Mouse (Mus musculus): ENCODE data around the gene Ezh1. TPM values are rescaled to one million over a fixed set of nuclear protein-coding genes. Genes with fewer than 3 reads are reported as not detected.

Ezh1 gene
- polyA plus RNA-seq, 1 experiment from 2014 or later, result 18.7 TPM

GRCm38 (mm10) chr11:101151063-101151462 is 75.2 kb downstream of the Ezh1 start:
- Histone ChIP-seq H3K4me2 (replicated peaks) (no peak overlapping the region), H3K4me3 (replicated peaks) (no peak overlapping the region), H3K9me3 (replicated peaks) (no peaks in the 10 kb centered on the region), H3K4me1 (peaks cover 24% of the 10 kb centered on the region), H3K36me3 (no peaks in the 10 kb centered on the region), H3K9ac (no peak overlapping the region), H3K27me3 (no peaks in the 10 kb centered on the region), H3K27ac (replicated peaks) (no peak overlapping the region)
- whole genome bisulfite sequencing, result 55% methylated on average over 2 of the region's 2 CpGs
- ATAC-seq (ENCODE audit: insufficient number of reproducible peaks, low FRiP score, low TSS enrichment, low read depth), result no peak

GRCm38 (mm10) chr11:101149178-101150105 is 76.8 kb downstream of the Ezh1 start:
- 0 out of 2 replicates have a peak overlapping the region, but pooled peaks have one; percentile 8 for H3K4me2 ChIP-seq (replicated peaks)
- H3K27me3 ChIP-seq, result no peaks in the 10 kb centered on the region
- no peak overlapping the region for H3K4me3 ChIP-seq (replicated peaks)
- H3K27ac ChIP-seq (replicated peaks), result peak overlapping the region; percentile 84
- no peaks in the 10 kb centered on the region for H3K36me3 ChIP-seq
- peaks cover 14% of the 10 kb centered on the region for H3K4me1 ChIP-seq
- 19% methylated on average over 9 of the region's 9 CpGs for WGBS
- ATAC-seq (ENCODE audit: insufficient number of reproducible peaks, low FRiP score, low TSS enrichment, low read depth), result peak; percentile 75
- H3K9ac ChIP-seq, result no peak overlapping the region
- H3K9me3 ChIP-seq (replicated peaks), result no peaks in the 10 kb centered on the region

- Histone ChIP-seq H3K9me3 (replicated peaks) (no peaks in the 10 kb centered on the region), H3K4me2 (replicated peaks) (0 out of 2 replicates have a peak overlapping the region, but pooled peaks have one; percentile 8), H3K27me3 (no peaks in the 10 kb centered on the region), H3K4me3 (replicated peaks) (no peak overlapping the region), H3K4me1 (peaks cover 17% of the 10 kb centered on the region), H3K36me3 (no peaks in the 10 kb centered on the region), H3K27ac (replicated peaks) (peak overlapping the region; percentile 84), H3K9ac (no peak overlapping the region)
- WGBS, result 33% methylated on average over 10 of the region's 10 CpGs
- no peak for ATAC-seq (ENCODE audit: insufficient number of reproducible peaks, low FRiP score, low TSS enrichment, low read depth)
Measured at GRCm38 (mm10) chr11:101148751-101149150, 77.5 kb downstream of the Ezh1 start.

GRCm38 (mm10) chr11:101146377-101146776 is 79.9 kb downstream of the Ezh1 start:
- no peak overlapping the region for H3K4me2 ChIP-seq (replicated peaks)
- H3K36me3 ChIP-seq, result no peaks in the 10 kb centered on the region
- H3K27me3 ChIP-seq, result no peaks in the 10 kb centered on the region
- ATAC-seq (ENCODE audit: insufficient number of reproducible peaks, low FRiP score, low TSS enrichment, low read depth), result no peak
- no peaks in the 10 kb centered on the region for H3K9me3 ChIP-seq (replicated peaks)
- no peak overlapping the region for H3K27ac ChIP-seq (replicated peaks)
- no peak overlapping the region for H3K4me3 ChIP-seq (replicated peaks)
- H3K4me1 ChIP-seq, result peaks cover 22% of the 10 kb centered on the region
- H3K9ac ChIP-seq, result no peak overlapping the region
- WGBS, result 36% methylated on average over 10 of the region's 10 CpGs

GRCm38 (mm10) chr11:101143338-101144225 is 82.7 kb downstream of the Ezh1 start:
- peaks cover 17% of the 10 kb centered on the region for H3K4me1 ChIP-seq
- ATAC-seq (ENCODE audit: insufficient number of reproducible peaks, low FRiP score, low TSS enrichment, low read depth), result no peak
- no peaks in the 10 kb centered on the region for H3K27me3 ChIP-seq

GRCm38 (mm10) chr11:101142215-101142967 is 83.9 kb downstream of the Ezh1 start:
- no peaks in the 10 kb centered on the region for H3K27me3 ChIP-seq
- H3K9me3 ChIP-seq (replicated peaks), result no peaks in the 10 kb centered on the region
- 87% methylated on average over 10 of the region's 10 CpGs for WGBS
- peaks cover 16% of the 10 kb centered on the region; the same call in 1 of the 2 replicates for H3K4me1 ChIP-seq
- no peak overlapping the region for H3K4me3 ChIP-seq (replicated peaks)
- H3K9ac ChIP-seq, result no peak overlapping the region
- no peaks in the 10 kb centered on the region for H3K36me3 ChIP-seq
- no peak overlapping the region for H3K27ac ChIP-seq (replicated peaks)
- no peak for ATAC-seq (ENCODE audit: insufficient number of reproducible peaks, low FRiP score, low TSS enrichment, low read depth)
- H3K4me2 ChIP-seq (replicated peaks), result no peak overlapping the region

More at GRCm38 (mm10) chr11:101143338-101144225, 82.7 kb downstream of the Ezh1 start:
- H3K4me3 ChIP-seq (replicated peaks), result peak overlapping the region; percentile 33
- H3K36me3 ChIP-seq, result no peaks in the 10 kb centered on the region
- WGBS, result 20% methylated on average over 19 of the region's 19 CpGs
- H3K9me3 ChIP-seq (replicated peaks), result no peaks in the 10 kb centered on the region
- H3K27ac ChIP-seq (replicated peaks), result no peak overlapping the region
- 0 out of 2 replicates have a peak overlapping the region, but pooled peaks have one; percentile 12 for H3K9ac ChIP-seq
- peak overlapping the region; percentile 54 for H3K4me2 ChIP-seq (replicated peaks)

Other genes with a start within 250 kb of the Ezh1 start
- 36.8 and 40.3 TPM in 2 replicates for gene Atp6v0a1, start 217.0 kb downstream of the Ezh1 start, polyA plus RNA-seq (2015; fragmentation: Nextera tagmentation; extraction: Ambion mirVana)
- 15.1 and 16.6 TPM in 2 replicates for gene Naglu, start 156.5 kb downstream of the Ezh1 start, polyA plus RNA-seq (2015; fragmentation: Nextera tagmentation; extraction: Ambion mirVana)
- gene Hsd17b1, start 148.1 kb downstream of the Ezh1 start, polyA plus RNA-seq (2015; fragmentation: Nextera tagmentation; extraction: Ambion mirVana), result 0.24 and 0.25 TPM in 2 replicates
- 43.2 and 44.9 TPM in 2 replicates for gene Coasy, start 143.9 kb downstream of the Ezh1 start, polyA plus RNA-seq (2015; fragmentation: Nextera tagmentation; extraction: Ambion mirVana)
- gene Mlx, start 139.2 kb downstream of the Ezh1 start, polyA plus RNA-seq (2015; fragmentation: Nextera tagmentation; extraction: Ambion mirVana), result 50.3 and 52.0 TPM in 2 replicates
- gene Psmc3ip, start 131.0 kb downstream of the Ezh1 start, polyA plus RNA-seq (2015; fragmentation: Nextera tagmentation; extraction: Ambion mirVana), result 32.0 and 33.6 TPM in 2 replicates
- gene Retreg3, start 106.6 kb downstream of the Ezh1 start, polyA plus RNA-seq (2015; fragmentation: Nextera tagmentation; extraction: Ambion mirVana), result 25.3 and 26.7 TPM in 2 replicates
- gene Tubg1, start 106.5 kb downstream of the Ezh1 start, polyA plus RNA-seq (2015; fragmentation: Nextera tagmentation; extraction: Ambion mirVana), result 69.7 and 73.4 TPM in 2 replicates
- gene Tubg2, start 70.6 kb downstream of the Ezh1 start, polyA plus RNA-seq (2015; fragmentation: Nextera tagmentation; extraction: Ambion mirVana), result 11.1 and 11.9 TPM in 2 replicates
- gene Cntnap1, start 55.9 kb downstream of the Ezh1 start, polyA plus RNA-seq (2015; fragmentation: Nextera tagmentation; extraction: Ambion mirVana), result 2.0 and 2.2 TPM in 2 replicates
- gene Plekhh3, start 55.1 kb downstream of the Ezh1 start, polyA plus RNA-seq (2015; fragmentation: Nextera tagmentation; extraction: Ambion mirVana), result 27.2 and 28.7 TPM in 2 replicates
- 0.24 and 0.50 TPM in 2 replicates for gene Ccr10, start 51.0 kb downstream of the Ezh1 start, polyA plus RNA-seq (2015; fragmentation: Nextera tagmentation; extraction: Ambion mirVana)
- 138 and 139 TPM in 2 replicates for gene Ramp2, start 19.6 kb upstream of the Ezh1 start, polyA plus RNA-seq (2015; fragmentation: Nextera tagmentation; extraction: Ambion mirVana)
- gene Vps25, start 27.2 kb upstream of the Ezh1 start, polyA plus RNA-seq (2015; fragmentation: Nextera tagmentation; extraction: Ambion mirVana), result 122 and 133 TPM in 2 replicates
- gene Wnk4, start 34.1 kb upstream of the Ezh1 start, polyA plus RNA-seq (2015; fragmentation: Nextera tagmentation; extraction: Ambion mirVana), result 12.5 and 14.3 TPM in 2 replicates
- 1.1 and 1.9 TPM in 2 replicates for gene Cntd1, start 52.5 kb upstream of the Ezh1 start, polyA plus RNA-seq (2015; fragmentation: Nextera tagmentation; extraction: Ambion mirVana)
- 160 and 165 TPM in 2 replicates for gene Coa3, start 52.7 kb upstream of the Ezh1 start, polyA plus RNA-seq (2015; fragmentation: Nextera tagmentation; extraction: Ambion mirVana)
- gene Becn1, start 75.8 kb upstream of the Ezh1 start, polyA plus RNA-seq (2015; fragmentation: Nextera tagmentation; extraction: Ambion mirVana), result 141 and 143 TPM in 2 replicates
- 124 and 126 TPM in 2 replicates for gene Psme3, start 89.8 kb upstream of the Ezh1 start, polyA plus RNA-seq (2015; fragmentation: Nextera tagmentation; extraction: Ambion mirVana)
- gene Aoc2, start 98.6 kb upstream of the Ezh1 start, polyA plus RNA-seq (2015; fragmentation: Nextera tagmentation; extraction: Ambion mirVana), result 1.1 and 1.6 TPM in 2 replicates
- gene Aoc3, start 104.1 kb upstream of the Ezh1 start, polyA plus RNA-seq (2015; fragmentation: Nextera tagmentation; extraction: Ambion mirVana), result 0.77 and 0.94 TPM in 2 replicates
- not detected in 2 replicates for gene G6pc, start 141.1 kb upstream of the Ezh1 start, polyA plus RNA-seq (2015; fragmentation: Nextera tagmentation; extraction: Ambion mirVana)
- gene Aarsd1, start 191.2 kb upstream of the Ezh1 start, polyA plus RNA-seq (2015; fragmentation: Nextera tagmentation; extraction: Ambion mirVana), result 63.4 and 65.6 TPM in 2 replicates
- 9.7 and 11.4 TPM in 2 replicates for gene Gm27029, start 198.3 kb upstream of the Ezh1 start, polyA plus RNA-seq (2015; fragmentation: Nextera tagmentation; extraction: Ambion mirVana)
- gene Rundc1, start 198.6 kb upstream of the Ezh1 start, polyA plus RNA-seq (2015; fragmentation: Nextera tagmentation; extraction: Ambion mirVana), result 21.6 and 23.4 TPM in 2 replicates
- 19.8 and 22.1 TPM in 2 replicates for gene Ptges3l, start 198.9 kb upstream of the Ezh1 start, polyA plus RNA-seq (2015; fragmentation: Nextera tagmentation; extraction: Ambion mirVana)
- 306 and 328 TPM in 2 replicates for gene Rpl27, start 215.8 kb upstream of the Ezh1 start, polyA plus RNA-seq (2015; fragmentation: Nextera tagmentation; extraction: Ambion mirVana)
- gene Ifi35, start 221.9 kb upstream of the Ezh1 start, polyA plus RNA-seq (2015; fragmentation: Nextera tagmentation; extraction: Ambion mirVana), result 17.8 and 21.6 TPM in 2 replicates
- 12.1 and 13.5 TPM in 2 replicates for gene Rnd2, start 238.5 kb upstream of the Ezh1 start, polyA plus RNA-seq (2015; fragmentation: Nextera tagmentation; extraction: Ambion mirVana)
- gene Vat1, start 239.8 kb upstream of the Ezh1 start, polyA plus RNA-seq (2015; fragmentation: Nextera tagmentation; extraction: Ambion mirVana), result 59.3 and 61.8 TPM in 2 replicates

Data from embryonic facial prominence, embryonic 15.5 days (tissue).